Mouse (Mus musculus): ENCODE data around the gene Ube4a. TPM values are rescaled to one million over a fixed set of nuclear protein-coding genes. Genes with fewer than 3 reads are reported as not detected.

Gene Ube4a
- 7.3 and 13.6 TPM in 2 replicates for polyA plus RNA-seq (2012; rRNA removed)

GRCm38 (mm10) chr9:44965126-44965832 is at the start of gene Ube4a:
TSS of gene Ube4a (minus strand) at chr9:44965600.
- H3K4me1 ChIP-seq (ENCODE audit: control insufficient read depth, insufficient read depth, low read length), result 0 out of 2 replicates have a peak, but pooled peaks cover 3% of the 10 kb centered on the region
- peak; percentile 93 for TF ChIP-seq POLR2A (IDR thresholded peaks at IDR 0.05; ENCODE audit: borderline replicate concordance, extremely low read depth, low read depth, low read length)
- no peak for TF ChIP-seq CTCF (IDR thresholded peaks at IDR 0.05; ENCODE audit: insufficient read depth, low read length)
- H3K4me3 ChIP-seq (replicated peaks; ENCODE audit: extremely low read depth, low read depth, low read length), result peak within 1 kb of the TSS; percentile 99
- peak; percentile 100 for DNase-seq
- under 1% methylated on average over 39 of the region's 39 CpGs for WGBS

- Histone ChIP-seq H3K4me3 (replicated peaks; ENCODE audit: extremely low read depth, low read depth, low read length) (no peak overlapping the region), H3K4me1 (ENCODE audit: control insufficient read depth, insufficient read depth, low read length) (no peaks in the 10 kb centered on the region)
- DNase-seq, result no peak
- TF ChIP-seq POLR2A (IDR thresholded peaks at IDR 0.05; ENCODE audit: borderline replicate concordance, extremely low read depth, low read depth, low read length) (no peak), CTCF (IDR thresholded peaks at IDR 0.05; ENCODE audit: insufficient read depth, low read length) (0 out of 2 replicates have a peak, but pooled peaks have one; percentile 12)
- 29% methylated on average over 2 of the region's 2 CpGs for WGBS
Observed at GRCm38 (mm10) chr9:45014879-45015278, 49.5 kb upstream of the Ube4a start.

GRCm38 (mm10) chr9:45011291-45011690 is 45.9 kb upstream of the Ube4a start:
- no peak for DNase-seq
- TF ChIP-seq CTCF (IDR thresholded peaks at IDR 0.05; ENCODE audit: insufficient read depth, low read length) (no peak), POLR2A (IDR thresholded peaks at IDR 0.05; ENCODE audit: borderline replicate concordance, extremely low read depth, low read depth, low read length) (no peak)
- Histone ChIP-seq H3K4me3 (replicated peaks; ENCODE audit: extremely low read depth, low read depth, low read length) (no peak overlapping the region), H3K4me1 (ENCODE audit: control insufficient read depth, insufficient read depth, low read length) (no peaks in the 10 kb centered on the region)
- 39% methylated on average over 6 of the region's 6 CpGs for WGBS

- no peak for TF ChIP-seq CTCF (IDR thresholded peaks at IDR 0.05; ENCODE audit: insufficient read depth, low read length)
- TF ChIP-seq POLR2A (IDR thresholded peaks at IDR 0.05; ENCODE audit: borderline replicate concordance, extremely low read depth, low read depth, low read length), result no peak
- Histone ChIP-seq H3K4me3 (replicated peaks; ENCODE audit: extremely low read depth, low read depth, low read length) (no peak overlapping the region), H3K4me1 (ENCODE audit: control insufficient read depth, insufficient read depth, low read length) (no peaks in the 10 kb centered on the region)
- 58% methylated on average over 4 of the region's 4 CpGs for WGBS
- DNase-seq, result no peak
Observed at GRCm38 (mm10) chr9:45010461-45010860, 45.1 kb upstream of the Ube4a start.

- whole genome bisulfite sequencing, result 81% methylated on average over 19 of the region's 19 CpGs
- TF ChIP-seq POLR2A (IDR thresholded peaks at IDR 0.05; ENCODE audit: borderline replicate concordance, extremely low read depth, low read depth, low read length) (no peak), CTCF (IDR thresholded peaks at IDR 0.05; ENCODE audit: insufficient read depth, low read length) (no peak)
- H3K4me3 ChIP-seq (replicated peaks; ENCODE audit: extremely low read depth, low read depth, low read length), result no peak within 1 kb of the TSS
Observed at GRCm38 (mm10) chr9:45009180-45010078, 44.0 kb upstream of the Ube4a start, which contains the start of gene Cd3e. TSS of gene Cd3e (minus strand) at chr9:45009627.

GRCm38 (mm10) chr9:45008342-45008741 is 42.9 kb upstream of the Ube4a start:
- Histone ChIP-seq H3K4me1 (ENCODE audit: control insufficient read depth, insufficient read depth, low read length) (no peaks in the 10 kb centered on the region), H3K4me3 (replicated peaks; ENCODE audit: extremely low read depth, low read depth, low read length) (no peak overlapping the region)
- WGBS, result 70% methylated on average over 4 of the region's 4 CpGs
- DNase-seq, result no peak
- TF ChIP-seq POLR2A (IDR thresholded peaks at IDR 0.05; ENCODE audit: borderline replicate concordance, extremely low read depth, low read depth, low read length) (no peak), CTCF (IDR thresholded peaks at IDR 0.05; ENCODE audit: insufficient read depth, low read length) (no peak)

More at GRCm38 (mm10) chr9:45009180-45010078, 44.0 kb upstream of the Ube4a start, which contains the start of gene Cd3e:
- H3K4me1 ChIP-seq (ENCODE audit: control insufficient read depth, insufficient read depth, low read length), result no peaks in the 10 kb centered on the region
- DNase-seq, result no peak

- Histone ChIP-seq H3K4me3 (replicated peaks; ENCODE audit: extremely low read depth, low read depth, low read length) (no peak overlapping the region), H3K4me1 (ENCODE audit: control insufficient read depth, insufficient read depth, low read length) (no peaks in the 10 kb centered on the region)
- 62% methylated on average over 12 of the region's 12 CpGs for WGBS
Observed at GRCm38 (mm10) chr9:45007404-45007803, 42.0 kb upstream of the Ube4a start.

GRCm38 (mm10) chr9:45000249-45000648 is 34.8 kb upstream of the Ube4a start:
- TF ChIP-seq POLR2A (IDR thresholded peaks at IDR 0.05; ENCODE audit: borderline replicate concordance, extremely low read depth, low read depth, low read length), result no peak
- TF ChIP-seq CTCF (IDR thresholded peaks at IDR 0.05; ENCODE audit: insufficient read depth, low read length), result no peak
- 61% methylated on average over 3 of the region's 3 CpGs for WGBS
- no peak for DNase-seq
- H3K4me1 ChIP-seq (ENCODE audit: control insufficient read depth, insufficient read depth, low read length), result no peaks in the 10 kb centered on the region
- no peak overlapping the region for H3K4me3 ChIP-seq (replicated peaks; ENCODE audit: extremely low read depth, low read depth, low read length)

More at GRCm38 (mm10) chr9:45007404-45007803, 42.0 kb upstream of the Ube4a start:
- DNase-seq, result no peak
- TF ChIP-seq POLR2A (IDR thresholded peaks at IDR 0.05; ENCODE audit: borderline replicate concordance, extremely low read depth, low read depth, low read length) (no peak), CTCF (IDR thresholded peaks at IDR 0.05; ENCODE audit: insufficient read depth, low read length) (no peak)

- Histone ChIP-seq H3K4me1 (ENCODE audit: control insufficient read depth, insufficient read depth, low read length) (no peaks in the 10 kb centered on the region), H3K4me3 (replicated peaks; ENCODE audit: extremely low read depth, low read depth, low read length) (no peak overlapping the region)
- DNase-seq, result no peak
- 76% methylated on average over 5 of the region's 5 CpGs for WGBS
- TF ChIP-seq CTCF (IDR thresholded peaks at IDR 0.05; ENCODE audit: insufficient read depth, low read length) (no peak), POLR2A (IDR thresholded peaks at IDR 0.05; ENCODE audit: borderline replicate concordance, extremely low read depth, low read depth, low read length) (no peak)
Observed at GRCm38 (mm10) chr9:44999776-45000175, 34.4 kb upstream of the Ube4a start.

Measured in lung, adult 2 months (tissue).